Mouse (Mus musculus): Measurements from ENCODE around the gene Rtl10. TPM values are rescaled to one million over a fixed set of nuclear protein-coding genes. Genes with fewer than 3 reads are reported as not detected.

Rtl10 gene
- total and polyA plus RNA-seq, 3 experiments, result 3.5 to 9.9 (median 8.3) TPM

DNA sequence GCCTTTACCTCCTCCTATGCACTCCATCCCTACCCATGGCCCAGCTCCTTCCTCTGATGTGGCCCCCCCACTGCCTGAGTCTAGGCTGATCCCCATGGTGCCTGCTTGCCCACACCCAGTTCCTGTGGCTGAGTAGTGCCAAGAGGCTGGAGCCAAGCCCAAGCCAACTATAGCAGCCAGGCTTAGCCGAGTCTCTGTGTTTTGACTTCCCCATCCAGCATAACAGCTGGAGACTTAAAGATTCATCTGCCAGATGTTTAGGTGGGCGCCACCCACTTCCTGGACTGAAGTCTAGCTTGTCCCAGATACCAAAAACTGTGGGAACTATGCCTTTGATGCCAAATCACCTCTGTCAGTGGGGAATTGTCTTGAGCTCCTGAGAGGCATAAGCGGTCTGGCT, 34.4 kb upstream of the Rtl10 start:
- no peak for DNase-seq (ENCODE audit: low spot score)
- no peaks in the 10 kb centered on the region for H3K9me3 ChIP-seq (replicated peaks)
- no peaks in the 10 kb centered on the region for H3K27me3 ChIP-seq (ENCODE audit: insufficient read depth, low read length)
- H3K4me3 ChIP-seq (ENCODE audit: low read depth, low read length), result no peak overlapping the region
- peaks cover 87% of the 10 kb centered on the region for H3K36me3 ChIP-seq (replicated peaks)
- peaks cover 42% of the 10 kb centered on the region for H3K4me1 ChIP-seq (ENCODE audit: insufficient read depth, low read depth, low read length)
- ATAC-seq (ENCODE audit: extremely low read depth, insufficient number of reproducible peaks, low FRiP score, poor library complexity, severe bottlenecking), result no peak
- TF ChIP-seq POLR2AphosphoS5 (IDR thresholded peaks at IDR 0.05; ENCODE audit: insufficient replicate concordance, low read depth, low read length) (no peak), GATA2 (IDR thresholded peaks at IDR 0.05; ENCODE audit: borderline replicate concordance, low read depth, low read length) (no peak), CTCF (IDR thresholded peaks at IDR 0.05; ENCODE audit: low read depth, low read length) (no peak), TAL1 (conservative IDR thresholded peaks at IDR 0.05; ENCODE audit: low read depth, low read length) (no peak), GATA1 (IDR thresholded peaks at IDR 0.05; ENCODE audit: borderline replicate concordance, low read length) (no peak)

DNA sequence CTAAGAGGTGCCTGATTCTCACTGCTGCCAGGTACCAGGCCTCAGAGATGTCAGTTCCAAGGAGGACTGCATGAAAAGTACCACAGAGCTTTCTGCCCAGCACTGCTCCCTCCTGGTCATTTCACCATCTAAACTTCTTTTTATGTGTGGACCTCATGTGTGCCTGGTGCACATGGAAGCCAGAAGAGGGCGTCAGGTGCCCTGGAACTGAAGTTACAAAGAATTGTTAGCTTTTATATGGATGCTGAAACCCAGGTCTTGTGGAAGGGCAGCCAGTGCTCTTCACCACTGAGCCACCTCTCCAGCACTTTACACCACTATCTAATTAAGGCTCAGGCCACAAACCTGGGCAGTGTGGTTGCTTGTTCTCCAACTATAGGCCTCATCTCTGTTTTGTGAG, 27.9 kb upstream of the Rtl10 start:
- Histone ChIP-seq H3K4me1 (ENCODE audit: insufficient read depth, low read depth, low read length) (peaks cover 11% of the 10 kb centered on the region), H3K4me3 (ENCODE audit: low read depth, low read length) (no peak overlapping the region), H3K36me3 (replicated peaks) (peaks cover 96% of the 10 kb centered on the region), H3K27me3 (ENCODE audit: insufficient read depth, low read length) (no peaks in the 10 kb centered on the region), H3K9me3 (replicated peaks) (no peaks in the 10 kb centered on the region)
- DNase-seq (ENCODE audit: low spot score) (no peak), ATAC-seq (ENCODE audit: extremely low read depth, insufficient number of reproducible peaks, low FRiP score, poor library complexity, severe bottlenecking) (no peak)
- TF ChIP-seq GATA1 (IDR thresholded peaks at IDR 0.05; ENCODE audit: borderline replicate concordance, low read length) (no peak), CTCF (IDR thresholded peaks at IDR 0.05; ENCODE audit: low read depth, low read length) (no peak), POLR2AphosphoS5 (IDR thresholded peaks at IDR 0.05; ENCODE audit: insufficient replicate concordance, low read depth, low read length) (no peak), GATA2 (IDR thresholded peaks at IDR 0.05; ENCODE audit: borderline replicate concordance, low read depth, low read length) (no peak), TAL1 (conservative IDR thresholded peaks at IDR 0.05; ENCODE audit: low read depth, low read length) (no peak)

DNA sequence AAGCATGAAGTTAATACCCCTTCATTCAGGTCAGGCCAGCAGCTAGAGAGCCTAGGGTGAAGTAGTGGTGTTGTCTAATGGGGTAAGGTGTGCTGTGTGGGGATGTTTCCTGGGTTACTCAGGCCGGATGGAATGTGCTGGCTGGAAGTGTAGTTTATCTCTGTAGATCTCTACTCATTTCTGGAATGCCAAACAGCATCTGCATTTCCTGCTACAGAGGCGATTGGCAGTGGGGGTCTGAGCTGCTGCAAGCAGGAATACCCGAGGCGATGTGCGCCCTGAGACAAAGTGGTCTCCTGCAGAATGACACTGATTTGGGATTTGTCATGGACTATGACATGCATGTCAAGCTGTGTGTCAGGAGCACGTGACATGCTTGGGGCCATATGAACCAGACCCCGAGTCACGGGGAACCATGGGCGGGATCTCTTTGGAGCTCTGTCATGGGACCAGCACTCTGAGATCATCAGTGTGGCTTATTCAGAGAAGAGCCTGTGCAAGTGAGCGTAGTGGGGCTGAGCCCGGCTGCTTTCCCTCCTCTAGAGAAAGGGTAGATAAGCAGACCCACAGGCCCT, 27.2 kb upstream of the Rtl10 start:
- peaks cover 97% of the 10 kb centered on the region for H3K36me3 ChIP-seq (replicated peaks)
- no peak overlapping the region for H3K4me3 ChIP-seq (ENCODE audit: low read depth, low read length)

DNA sequence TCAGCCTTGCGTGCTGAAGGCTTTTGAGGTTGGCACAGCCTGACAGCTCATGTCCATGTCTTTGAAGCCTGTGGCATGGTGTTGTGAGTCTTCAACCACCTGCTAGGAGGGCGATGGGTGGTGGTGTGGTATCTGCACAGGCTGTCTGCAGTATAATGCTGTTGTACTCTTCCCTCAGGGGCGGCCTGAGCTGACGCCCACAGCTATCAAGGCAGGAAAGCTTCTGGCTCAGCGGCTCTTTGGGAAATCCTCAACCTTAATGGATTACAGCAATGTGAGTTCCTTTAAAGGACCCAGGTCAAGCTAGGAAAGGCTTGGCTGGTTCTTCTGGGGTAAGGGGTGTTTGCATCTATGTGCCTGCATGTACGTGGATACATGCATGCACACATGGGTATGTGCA, 26.7 kb upstream of the Rtl10 start:
- Histone ChIP-seq H3K27me3 (ENCODE audit: insufficient read depth, low read length) (no peaks in the 10 kb centered on the region), H3K9me3 (replicated peaks) (no peaks in the 10 kb centered on the region), H3K4me1 (ENCODE audit: insufficient read depth, low read depth, low read length) (peaks cover 11% of the 10 kb centered on the region), H3K36me3 (replicated peaks) (peaks cover 97% of the 10 kb centered on the region), H3K4me3 (ENCODE audit: low read depth, low read length) (no peak overlapping the region)
- no peak for TF ChIP-seq CTCF (IDR thresholded peaks at IDR 0.05; ENCODE audit: low read depth, low read length)
- TF ChIP-seq TAL1 (conservative IDR thresholded peaks at IDR 0.05; ENCODE audit: low read depth, low read length), result no peak
- TF ChIP-seq GATA1 (IDR thresholded peaks at IDR 0.05; ENCODE audit: borderline replicate concordance, low read length), result no peak
- TF ChIP-seq POLR2AphosphoS5 (IDR thresholded peaks at IDR 0.05; ENCODE audit: insufficient replicate concordance, low read depth, low read length), result no peak
- no peak for TF ChIP-seq GATA2 (IDR thresholded peaks at IDR 0.05; ENCODE audit: borderline replicate concordance, low read depth, low read length)
- ATAC-seq (ENCODE audit: extremely low read depth, insufficient number of reproducible peaks, low FRiP score, poor library complexity, severe bottlenecking) (no peak), DNase-seq (ENCODE audit: low spot score) (no peak)

More for the DNA sequence above, 27.2 kb upstream of the Rtl10 start:
- no peaks in the 10 kb centered on the region for H3K27me3 ChIP-seq (ENCODE audit: insufficient read depth, low read length)
- DNase-seq (ENCODE audit: low spot score), result no peak
- no peaks in the 10 kb centered on the region for H3K9me3 ChIP-seq (replicated peaks)
- peaks cover 11% of the 10 kb centered on the region for H3K4me1 ChIP-seq (ENCODE audit: insufficient read depth, low read depth, low read length)
- no peak for ATAC-seq (ENCODE audit: extremely low read depth, insufficient number of reproducible peaks, low FRiP score, poor library complexity, severe bottlenecking)
- TF ChIP-seq POLR2AphosphoS5 (IDR thresholded peaks at IDR 0.05; ENCODE audit: insufficient replicate concordance, low read depth, low read length) (no peak), GATA2 (IDR thresholded peaks at IDR 0.05; ENCODE audit: borderline replicate concordance, low read depth, low read length) (no peak), CTCF (IDR thresholded peaks at IDR 0.05; ENCODE audit: low read depth, low read length) (no peak), TAL1 (conservative IDR thresholded peaks at IDR 0.05; ENCODE audit: low read depth, low read length) (no peak), GATA1 (IDR thresholded peaks at IDR 0.05; ENCODE audit: borderline replicate concordance, low read length) (no peak)

DNA sequence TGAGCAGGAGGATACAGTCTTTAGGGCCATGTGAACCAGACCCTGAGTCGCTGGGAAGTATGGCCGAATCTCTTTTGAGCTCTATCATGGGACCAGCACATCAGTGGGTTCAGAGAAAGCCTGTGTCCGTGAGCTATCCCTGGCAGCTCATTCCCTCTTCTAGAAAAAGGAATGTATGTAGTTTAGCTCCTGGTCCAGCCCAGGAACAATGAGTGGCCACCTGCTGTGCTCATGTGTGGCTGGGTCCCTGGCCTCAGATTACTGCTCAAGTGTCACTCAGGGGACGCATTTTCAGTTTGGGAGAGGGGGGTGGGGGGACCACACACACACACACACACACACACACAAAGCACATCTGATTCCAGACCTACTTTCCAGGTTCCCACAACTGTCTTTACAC, 26.3 kb upstream of the Rtl10 start:
- DNase-seq (ENCODE audit: low spot score), result no peak
- H3K36me3 ChIP-seq (replicated peaks), result peaks cover 97% of the 10 kb centered on the region
- H3K4me1 ChIP-seq (ENCODE audit: insufficient read depth, low read depth, low read length), result peaks cover 11% of the 10 kb centered on the region
- no peak overlapping the region for H3K4me3 ChIP-seq (ENCODE audit: low read depth, low read length)
- no peaks in the 10 kb centered on the region for H3K27me3 ChIP-seq (ENCODE audit: insufficient read depth, low read length)
- no peak for ATAC-seq (ENCODE audit: extremely low read depth, insufficient number of reproducible peaks, low FRiP score, poor library complexity, severe bottlenecking)
- H3K9me3 ChIP-seq (replicated peaks), result no peaks in the 10 kb centered on the region
- TF ChIP-seq GATA2 (IDR thresholded peaks at IDR 0.05; ENCODE audit: borderline replicate concordance, low read depth, low read length) (no peak), TAL1 (conservative IDR thresholded peaks at IDR 0.05; ENCODE audit: low read depth, low read length) (no peak), POLR2AphosphoS5 (IDR thresholded peaks at IDR 0.05; ENCODE audit: insufficient replicate concordance, low read depth, low read length) (no peak), CTCF (IDR thresholded peaks at IDR 0.05; ENCODE audit: low read depth, low read length) (no peak), GATA1 (IDR thresholded peaks at IDR 0.05; ENCODE audit: borderline replicate concordance, low read length) (no peak)

DNA sequence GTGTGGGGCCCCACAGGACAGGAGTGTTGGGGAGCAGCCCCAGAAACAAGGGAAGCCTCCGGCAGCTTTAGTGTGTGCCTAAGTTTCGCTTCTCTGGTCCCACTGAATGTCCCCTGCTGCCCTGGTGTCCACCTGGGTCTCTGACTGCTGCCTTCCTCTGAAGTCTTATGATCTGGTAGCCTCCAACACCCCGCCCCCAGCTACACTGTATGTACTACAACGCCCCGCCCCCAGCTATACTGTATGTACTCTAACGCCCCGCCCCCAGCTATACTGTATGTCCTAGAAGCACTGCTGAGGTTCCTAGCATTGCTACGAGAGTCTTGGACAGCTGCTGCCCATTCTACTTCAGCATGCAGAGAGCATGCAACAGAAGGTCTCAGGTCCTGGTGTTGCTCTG, 25.7 kb upstream of the Rtl10 start:
- H3K27me3 ChIP-seq (ENCODE audit: insufficient read depth, low read length), result no peaks in the 10 kb centered on the region
- peaks cover 97% of the 10 kb centered on the region for H3K36me3 ChIP-seq (replicated peaks)
- no peaks in the 10 kb centered on the region for H3K9me3 ChIP-seq (replicated peaks)
- peaks cover 11% of the 10 kb centered on the region for H3K4me1 ChIP-seq (ENCODE audit: insufficient read depth, low read depth, low read length)
- no peak for ATAC-seq (ENCODE audit: extremely low read depth, insufficient number of reproducible peaks, low FRiP score, poor library complexity, severe bottlenecking)
- TF ChIP-seq CTCF (IDR thresholded peaks at IDR 0.05; ENCODE audit: low read depth, low read length) (no peak), TAL1 (conservative IDR thresholded peaks at IDR 0.05; ENCODE audit: low read depth, low read length) (no peak), GATA2 (IDR thresholded peaks at IDR 0.05; ENCODE audit: borderline replicate concordance, low read depth, low read length) (no peak), GATA1 (IDR thresholded peaks at IDR 0.05; ENCODE audit: borderline replicate concordance, low read length) (no peak), POLR2AphosphoS5 (IDR thresholded peaks at IDR 0.05; ENCODE audit: insufficient replicate concordance, low read depth, low read length) (no peak)
- DNase-seq (ENCODE audit: low spot score), result no peak
- no peak overlapping the region for H3K4me3 ChIP-seq (ENCODE audit: low read depth, low read length)
